Mouse (Mus musculus) Muller cell, postnatal 12 days (primary cell): ENCODE measurements around the gene Gm10563.
"Not testable (repeated sequence)": the region's sequence is repeated elsewhere in the genome, so short reads cannot be mapped to it uniquely, and the experiment has no call there.

Experiments
- DNase-seq: peaks from one replicate; pipeline ENCODE4 v3.0.0-alpha.2; 2015; ENCODE audit errors: inconsistent ontology term

The Gm10563 gene

DNA sequence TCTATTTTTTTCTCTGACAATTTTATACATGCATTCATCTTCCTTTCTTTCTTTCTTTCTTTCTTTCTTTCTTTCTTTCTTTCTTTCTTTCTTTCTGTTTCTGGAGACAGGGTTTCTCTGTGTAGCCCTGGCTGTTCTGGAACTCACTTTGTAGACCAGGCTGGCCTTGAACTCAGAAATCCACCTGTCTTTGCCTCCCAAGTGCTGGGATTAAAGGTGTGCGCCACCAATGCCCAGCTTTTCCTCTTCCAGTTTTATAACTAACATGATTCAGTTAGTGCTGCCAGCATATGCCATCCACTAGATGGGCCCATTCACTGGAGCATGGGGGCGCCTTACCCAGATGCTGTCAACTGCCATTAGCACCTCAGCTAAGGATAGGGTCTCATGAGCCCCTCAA, at the start of gene Gm10563:
Gm10563 (minus strand) TSS at position 101 of the 400 bp plus-strand sequence.
- not testable (repeated sequence) for DNase-seq

DNA sequence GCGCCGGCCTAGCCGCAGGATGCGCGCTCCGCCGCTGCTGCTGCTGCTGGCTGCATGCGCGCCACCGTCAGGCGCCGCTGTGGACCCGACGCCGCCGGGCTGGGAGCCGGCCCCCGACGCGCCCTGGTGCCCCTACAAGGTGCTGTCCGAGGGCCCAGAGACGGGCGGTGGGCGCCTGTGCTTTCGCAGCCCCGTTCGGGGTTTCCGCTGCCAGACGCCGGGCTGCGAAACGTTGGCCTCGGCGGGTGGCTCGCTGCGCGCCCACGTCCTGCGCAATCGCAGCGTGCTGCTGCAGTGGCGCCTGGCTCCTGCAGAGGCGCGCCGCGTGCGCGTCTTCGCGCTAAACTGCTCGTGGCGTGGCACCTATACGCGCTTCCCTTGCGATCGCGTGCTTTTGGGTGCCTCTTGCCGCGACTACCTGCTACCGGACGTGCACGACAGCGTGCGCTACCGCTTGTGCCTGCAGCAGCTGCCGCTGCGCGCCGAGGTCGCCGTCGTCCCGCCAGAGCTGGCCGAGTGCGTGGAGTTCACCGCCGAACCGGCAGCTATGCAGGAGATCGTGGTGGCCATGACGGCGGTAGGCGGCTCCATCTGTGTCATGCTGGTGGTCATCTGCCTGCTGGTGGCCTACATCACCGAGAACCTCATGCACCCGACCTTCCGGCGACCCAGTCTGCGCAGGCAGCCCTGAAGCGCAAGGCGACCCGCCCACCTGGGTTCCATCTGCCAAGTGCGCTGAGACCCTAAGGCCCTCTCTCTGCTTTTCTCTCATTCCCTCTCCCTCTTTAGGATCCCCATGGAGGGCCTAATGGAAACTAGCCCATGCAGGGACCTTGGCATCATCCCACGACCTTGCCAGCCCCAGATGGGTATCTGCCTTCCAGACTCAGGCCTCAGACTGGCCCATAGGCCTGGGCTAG, 49.5 kb upstream of the Gm10563 start:
- peak; percentile 69 for DNase-seq

- peak; percentile 64 for DNase-seq
Observed at GRCm38 (mm10) chr4:155694111-155694481, 48.9 kb upstream of the Gm10563 start, which contains the start of gene Fndc10. Gene Fndc10, plus strand, starts transcription at chr4:155694342.

- DNase-seq, result no peak
Observed at GRCm38 (mm10) chr4:155692421-155692820, 47.2 kb upstream of the Gm10563 start.

- DNase-seq, result no peak
Observed at GRCm38 (mm10) chr4:155690571-155691375, 45.6 kb upstream of the Gm10563 start.

- DNase-seq, result not testable (repeated sequence)
Observed at GRCm38 (mm10) chr4:155687764-155688163, 42.6 kb upstream of the Gm10563 start.

DNA sequence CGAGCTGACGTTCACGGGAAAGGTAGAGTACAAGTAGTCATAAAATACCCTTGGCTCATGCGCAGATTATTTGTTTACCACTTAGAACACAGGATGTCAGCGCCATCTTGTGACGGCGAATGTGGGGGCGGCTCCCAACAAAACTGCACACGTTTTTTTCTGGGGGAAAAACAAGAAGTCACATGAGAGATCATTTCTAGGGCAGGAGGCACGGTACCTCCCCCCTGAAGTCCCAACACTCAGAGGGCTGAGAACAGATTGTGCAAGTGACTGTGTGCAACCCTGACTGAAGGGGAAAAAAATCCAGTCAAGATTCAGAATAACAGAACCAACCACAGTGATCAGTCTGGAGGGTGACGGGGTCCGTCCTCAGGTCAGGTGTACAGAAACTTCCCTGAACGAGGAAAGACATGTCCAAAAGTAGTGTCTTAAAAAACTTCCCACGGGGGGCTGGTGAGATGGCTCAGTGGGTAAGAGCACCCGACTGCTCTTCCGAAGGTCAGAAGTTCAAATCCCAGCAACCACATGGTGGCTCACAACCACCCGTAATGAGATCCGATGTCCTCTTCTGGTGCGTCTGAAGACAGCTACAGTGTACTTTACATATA, 38.6 kb upstream of the Gm10563 start:
- not testable (repeated sequence) for DNase-seq

DNA sequence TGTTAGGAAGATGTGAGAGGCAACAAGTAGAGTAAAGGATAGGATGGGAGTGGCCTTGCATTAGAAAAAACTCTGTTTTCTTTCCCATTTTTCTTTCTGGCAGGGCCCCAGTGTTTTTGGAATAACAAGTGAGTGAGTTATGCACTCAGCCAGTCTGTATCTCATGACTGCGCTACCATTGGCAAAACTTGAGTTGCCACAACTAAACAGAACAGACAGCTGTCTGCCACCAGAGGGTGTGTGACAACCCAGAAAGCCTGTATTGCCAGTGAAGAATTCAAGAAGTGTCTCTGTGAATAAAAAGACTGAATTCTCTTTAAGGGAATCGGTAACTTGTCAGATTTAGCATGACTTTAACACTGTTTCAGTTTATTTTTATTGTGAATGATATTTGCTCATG, 30.8 kb upstream of the Gm10563 start:
- no peak for DNase-seq

DNA sequence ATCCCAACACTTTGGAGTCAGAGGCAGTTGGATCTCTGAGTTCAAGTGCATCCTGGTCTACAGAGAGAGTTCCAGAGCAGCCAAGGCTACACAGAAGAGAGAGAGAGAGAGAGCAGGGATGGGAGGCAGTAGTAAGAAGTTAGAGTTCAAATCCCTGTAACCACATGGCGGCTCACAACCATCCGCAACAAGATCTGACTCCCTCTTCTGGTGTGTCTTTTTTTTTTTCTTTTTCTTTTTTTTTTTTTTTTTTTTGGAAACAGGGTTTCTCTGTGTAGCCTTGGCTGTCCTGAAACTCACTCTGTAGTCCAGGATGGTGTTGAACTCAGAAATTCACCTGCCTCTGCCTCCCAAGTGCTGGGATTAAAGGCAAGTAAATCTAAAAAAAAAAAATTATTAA, 26.9 kb upstream of the Gm10563 start:
- DNase-seq, result no peak

- DNase-seq, result not testable (repeated sequence)
Observed at GRCm38 (mm10) chr4:155670236-155670635, 25.0 kb upstream of the Gm10563 start.

- DNase-seq, result no peak
Observed at GRCm38 (mm10) chr4:155669598-155670075, 24.4 kb upstream of the Gm10563 start.

- DNase-seq, result peak; percentile 98
Observed at GRCm38 (mm10) chr4:155668689-155669597, 23.7 kb upstream of the Gm10563 start, which contains the start of gene Mib2. Gene Mib2, minus strand, starts transcription at chr4:155669198.

DNA sequence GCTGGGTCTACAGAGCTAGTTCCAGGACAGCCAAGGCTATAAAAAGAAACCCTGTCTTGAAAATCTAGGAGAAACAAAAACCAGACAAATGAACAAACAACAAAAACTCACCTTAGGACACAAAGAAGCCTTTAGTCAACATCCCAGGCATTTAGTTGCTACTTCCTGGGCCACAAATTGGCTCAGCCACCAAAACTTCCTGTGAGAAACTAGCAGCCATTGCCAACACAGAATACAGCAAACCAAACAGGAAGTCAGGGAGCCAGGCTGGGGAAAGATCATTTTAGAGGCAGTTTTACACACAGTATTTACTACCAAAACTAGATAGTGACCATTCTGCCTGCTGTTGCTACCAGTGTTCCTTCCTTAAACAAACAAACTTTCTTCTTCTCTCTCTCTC, 21.7 kb upstream of the Gm10563 start:
- peak; percentile 7 for DNase-seq

DNA sequence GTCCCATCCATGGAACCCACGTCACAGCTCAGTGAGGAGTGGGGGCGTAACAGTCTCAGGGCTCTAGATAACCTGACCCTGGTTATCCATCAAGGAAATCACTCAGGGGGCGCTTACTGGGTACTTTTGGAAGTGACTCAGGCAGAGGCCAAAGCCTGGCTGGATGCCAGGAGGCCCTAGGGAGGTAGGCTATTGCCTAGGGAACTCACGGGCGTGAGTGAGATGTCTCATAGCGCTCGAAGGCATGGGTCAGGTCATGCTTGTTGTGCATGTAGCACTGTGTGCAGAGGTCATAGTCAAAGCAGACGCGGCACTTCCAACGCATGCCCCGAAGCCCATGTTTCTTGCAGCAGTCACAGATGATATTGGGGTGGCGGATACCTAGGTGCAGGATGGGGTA, 15.4 kb upstream of the Gm10563 start:
- DNase-seq, result no peak

DNA sequence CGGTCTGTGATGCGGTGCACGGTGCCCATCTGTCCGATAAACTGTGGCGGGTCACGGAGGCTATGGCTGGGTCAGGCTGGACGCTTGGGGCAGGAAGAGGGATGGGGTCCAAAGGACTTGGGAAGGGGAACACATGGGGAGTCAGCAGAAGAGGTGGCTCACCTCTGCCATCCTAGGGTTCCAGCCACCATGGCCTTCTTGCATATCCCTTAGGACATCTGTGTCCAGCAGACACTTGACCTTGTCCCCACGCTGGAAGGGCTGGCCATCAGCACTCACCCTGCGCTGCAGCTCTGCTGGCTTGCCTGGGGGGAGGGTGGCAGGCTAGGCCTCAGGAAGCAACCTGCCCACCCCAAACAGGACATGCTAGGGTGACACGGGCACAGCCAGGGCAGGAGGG, 13.8 kb upstream of the Gm10563 start:
- no peak for DNase-seq

DNA sequence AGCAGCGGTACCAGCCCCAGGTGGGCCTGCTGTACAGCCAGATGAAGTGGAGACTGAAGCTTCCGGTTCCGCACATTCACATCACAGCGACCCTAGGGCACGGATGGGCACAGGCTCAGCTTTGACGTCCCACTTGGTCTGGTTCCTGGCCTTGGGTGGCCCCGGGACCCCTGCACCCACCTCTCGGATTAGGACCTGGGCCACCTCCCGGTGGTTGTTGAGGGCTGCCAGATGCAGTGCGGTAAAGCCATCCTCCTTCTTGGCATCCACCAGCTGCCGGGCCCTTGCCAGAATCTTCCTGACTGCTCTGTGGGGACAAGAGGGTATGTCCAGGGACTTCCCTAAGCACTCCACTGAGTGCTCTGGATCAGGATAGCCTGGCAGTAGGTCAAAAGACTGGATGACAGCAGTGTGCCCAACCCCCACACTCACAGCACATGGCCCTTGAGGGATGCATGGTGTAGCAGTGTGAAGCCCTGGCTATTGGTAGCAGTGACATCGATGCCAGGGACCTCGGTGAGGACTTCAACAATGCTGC, 11.1 kb upstream of the Gm10563 start:
- DNase-seq, result no peak

GRCm38 (mm10) chr4:155654456-155655298, 9.5 kb upstream of the Gm10563 start:
- peak; percentile 37 for DNase-seq

GRCm38 (mm10) chr4:155654183-155654455, 8.9 kb upstream of the Gm10563 start:
- peak; percentile 37 for DNase-seq

DNA sequence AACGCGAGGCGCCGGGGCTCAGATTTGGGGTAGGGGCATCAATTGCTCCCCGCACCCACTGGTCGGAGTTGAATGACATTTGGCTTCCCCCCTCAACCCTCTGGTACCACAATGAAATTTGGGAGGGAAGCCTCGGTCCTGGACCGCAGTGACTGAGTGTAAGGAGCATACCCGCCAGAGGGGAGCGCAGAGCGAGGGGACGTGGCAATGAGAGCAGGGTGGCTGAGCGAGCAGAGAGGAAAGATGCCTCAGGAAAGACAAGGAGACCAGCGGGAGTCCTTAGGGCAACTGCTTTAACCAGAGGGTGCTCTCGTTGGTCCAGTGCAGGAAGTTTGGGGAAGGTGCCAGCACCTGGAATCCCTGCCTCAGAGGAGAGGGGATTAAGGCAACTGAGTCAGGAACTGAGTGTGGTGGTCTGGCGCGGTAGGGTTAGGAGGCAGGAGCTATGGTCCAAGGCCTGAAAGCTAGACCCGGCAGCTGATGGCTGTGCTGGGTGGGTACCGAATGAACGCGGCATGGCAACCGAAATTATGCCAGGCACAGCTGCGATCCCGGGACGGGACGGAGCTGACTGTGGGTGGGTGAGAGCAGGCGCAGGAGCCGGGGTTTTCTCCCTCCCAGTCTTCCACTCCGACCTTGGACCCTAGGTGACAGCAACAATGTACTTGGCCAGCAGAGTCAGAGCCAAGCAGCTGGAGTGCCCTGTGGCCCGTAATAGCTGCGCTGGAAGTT, 8.4 kb upstream of the Gm10563 start:
- peak; percentile 50 for DNase-seq
